In genomic region chr7:27231693-27232331, GRCm38 (mm10) we compare ENCODE assay signal across 8 mouse cellular contexts. TPM values are rescaled to one million over a fixed set of nuclear protein-coding genes. Genes with fewer than 3 reads are reported as not detected.
DNase-seq lines count a peak whose midpoint lies in the region; ATAC-seq and TF ChIP-seq lines count a peak whose summit lies in the region.

No protein-coding gene starts in this region.

- H3K79me2 ChIP-seq in CH12.LX (replicated peaks; ENCODE audit: control insufficient read depth, extremely low read depth, insufficient read depth, poor library complexity, severe bottlenecking) = peaks cover 3% of the 10 kb centered on the region; the same call in 1 of the 2 replicates

- no peak for TF ChIP-seq RAD21 in CH12.LX (IDR thresholded peaks at IDR 0.05; ENCODE audit: low read depth, low read length)

- peaks cover 3 to 13% of the 10 kb centered on the region in 2 experiments for H3K36me3 ChIP-seq in CH12.LX (replicated peaks in 1 of 2; ENCODE audit: control insufficient read depth in 1 of 2, insufficient read depth in 1 of 2, low read length in 1 of 2)
- no peaks in the 10 kb centered on the region for H3K36me3 ChIP-seq in forebrain, postnatal 0 days (ENCODE audit: insufficient read depth)
- no peaks in the 10 kb centered on the region for H3K36me3 ChIP-seq in midbrain, embryonic 12.5 days

- 76% methylated on average over 7 of the region's 7 CpGs for WGBS in forebrain, postnatal 0 days
- WGBS in midbrain, embryonic 12.5 days = 77% methylated on average over 7 of the region's 7 CpGs

- in situ Hi-C loops in CH12.LX (cut with MboI; ENCODE audit: low pct_ligation_motif_present, low pct_unique_long_range_greater_than_20kb, low sequenced_read_pairs) = no loop called here

- TF ChIP-seq CTCF in CH12.LX (conservative IDR thresholded peaks at IDR 0.05 in 1 of 2, IDR thresholded peaks at IDR 0.05 in 1 of 2; ENCODE audit: low read depth in 2 of 2, low read length in 2 of 2) = no peak
- no peak for TF ChIP-seq CTCF in forebrain, postnatal 0 days (IDR thresholded peaks at IDR 0.05; ENCODE audit: low read depth)

- dilution Hi-C loops in CH12.LX (cut with MboI; ENCODE audit: extremely low pct_ligation_motif_present, extremely low pct_unique_long_range_greater_than_20kb, low sequenced_read_pairs) = no loop called here

- H3K27ac ChIP-seq in CH12.LX (ENCODE audit: insufficient read depth, low read depth) = no peak overlapping the region
- H3K27ac ChIP-seq in forebrain, postnatal 0 days (ENCODE audit: low read depth, low read length) = peak overlapping the region; percentile 64
- H3K27ac ChIP-seq in midbrain, embryonic 12.5 days (replicated peaks) = peak overlapping the region; percentile 85

- no peak for TF ChIP-seq POLR2A in CH12.LX (IDR thresholded peaks at IDR 0.05; ENCODE audit: low read depth, low read length)

- H3K9me3 ChIP-seq in CH12.LX (replicated peaks; ENCODE audit: low read length) = no peaks in the 10 kb centered on the region
- H3K9me3 ChIP-seq in forebrain, postnatal 0 days (ENCODE audit: low read length) = no peaks in the 10 kb centered on the region
- H3K9me3 ChIP-seq in midbrain, embryonic 12.5 days = no peaks in the 10 kb centered on the region

- H3K4me3 ChIP-seq in CH12.LX (replicated peaks in 1 of 3; ENCODE audit: low read depth in 2 of 3, low read length in 2 of 3, poor library complexity in 1 of 3) = no peak overlapping the region
- H3K4me3 ChIP-seq in forebrain, postnatal 0 days (ENCODE audit: low read depth, low read length) = no peak overlapping the region
- no peak overlapping the region for H3K4me3 ChIP-seq in midbrain, embryonic 12.5 days

- peak; percentile 59 for DNase-seq in cerebellum, adult 9-11 months
- DNase-seq in cerebellum, postnatal 4 days (ENCODE audit: low spot score in 2 of 2) = no peak
- DNase-seq in CH12.LX (ENCODE audit: extremely low read depth) = no peak
- DNase-seq in forebrain, postnatal 0 days = peak; percentile 19
- DNase-seq in layer of hippocampus, adult 8-10 months (ENCODE audit: low spot score in 2 of 2) = peak; percentile 74 to 84
- DNase-seq in testis, postnatal 14 days (ENCODE audit: low spot score) = no peak
- DNase-seq in kidney, adult 9 months = no peak

- H3K9ac ChIP-seq in CH12.LX (ENCODE audit: insufficient read depth, low read depth) = no peak overlapping the region
- no peak overlapping the region for H3K9ac ChIP-seq in forebrain, postnatal 0 days
- H3K9ac ChIP-seq in midbrain, embryonic 12.5 days (replicated peaks) = no peak overlapping the region

- H3K4me2 ChIP-seq in CH12.LX (ENCODE audit: insufficient read depth, low read depth, poor library complexity, severe bottlenecking) = no peak overlapping the region
- H3K4me2 ChIP-seq in forebrain, postnatal 0 days (ENCODE audit: low read depth) = no peak overlapping the region
- no peak overlapping the region for H3K4me2 ChIP-seq in midbrain, embryonic 12.5 days (replicated peaks)

- peaks cover 12 to 33% of the 10 kb centered on the region in 2 experiments for H3K4me1 ChIP-seq in CH12.LX (ENCODE audit: control insufficient read depth in 1 of 2, insufficient read depth in 2 of 2)
- peaks cover 16% of the 10 kb centered on the region for H3K4me1 ChIP-seq in forebrain, postnatal 0 days (ENCODE audit: insufficient read depth)
- peaks cover 31% of the 10 kb centered on the region for H3K4me1 ChIP-seq in midbrain, embryonic 12.5 days

- H3K27me3 ChIP-seq in CH12.LX (replicated peaks) = no peaks in the 10 kb centered on the region
- no peaks in the 10 kb centered on the region for H3K27me3 ChIP-seq in forebrain, postnatal 0 days (ENCODE audit: insufficient read depth, low read length)
- H3K27me3 ChIP-seq in midbrain, embryonic 12.5 days = no peaks in the 10 kb centered on the region

- no peak for ATAC-seq in forebrain, postnatal 0 days
- ATAC-seq in midbrain, embryonic 12.5 days (ENCODE audit: low FRiP score, low read depth) = no peak

- TF ChIP-seq EP300 in CH12.LX (IDR thresholded peaks at IDR 0.05; ENCODE audit: low read length) = no peak

TF ChIP-seq in CH12.LX, 34 proteins besides CTCF, POLR2A, EP300 and RAD21:
- TF ChIP-seq BHLHE40 (IDR thresholded peaks at IDR 0.05; ENCODE audit: low read depth, low read length) = no peak
- peak; percentile 6; the same call in 1 of the 2 replicates for TF ChIP-seq JUN (IDR thresholded peaks at IDR 0.05; ENCODE audit: insufficient read depth, low read depth, low read length)
- TF ChIP-seq JUND (conservative IDR thresholded peaks at IDR 0.05; ENCODE audit: low read depth, low read length) = peak; percentile 28; the same call in 1 of the 2 replicates
- TF ChIP-seq IRF4 (IDR thresholded peaks at IDR 0.05; ENCODE audit: low read depth, low read length) = peak; percentile 76

RNA-seq across cellular contexts. Expression of gene Coq8b, which starts 1.0 kb away (rescaled TPM):
- total RNA-seq in CH12.LX (2012; rRNA removed) = 21.7 and 26.5 TPM in 2 replicates
- total RNA-seq in CH12.LX (2014; rRNA removed) = 16.0 and 19.7 TPM in 2 replicates
- polyA plus RNA-seq in CH12.LX (2012; ENCODE audit: insufficient read length, low read depth) = 20.6 and 21.3 TPM in 2 replicates
- total RNA-seq in forebrain, postnatal 0 days (2014; rRNA removed) = 25.0 and 26.3 TPM in 2 replicates
- polyA plus RNA-seq in forebrain, postnatal 0 days (2015; fragmentation: Nextera tagmentation; extraction: Ambion mirVana) = 16.5 and 19.1 TPM in 2 replicates
- 10 to 100 TPM; 38.9 to 48.4 (median 42.6) TPM for total RNA-seq in layer of hippocampus, adult 8-10 months (2022)
- 22.1 and 22.9 TPM in 2 replicates for polyA plus RNA-seq in midbrain, embryonic 12.5 days (2016; fragmentation: Nextera tagmentation; extraction: Ambion mirVana)

RNA-seq across cellular contexts. Expression of gene Itpkc, which starts 3.4 kb away (rescaled TPM):
- total RNA-seq in CH12.LX (2012; rRNA removed) (5.9 and 8.1 TPM in 2 replicates), CH12.LX (2014; rRNA removed) (3.2 and 4.0 TPM in 2 replicates)
- polyA plus RNA-seq in CH12.LX (2012; ENCODE audit: insufficient read length, low read depth) = 4.0 and 4.1 TPM in 2 replicates
- total RNA-seq in forebrain, postnatal 0 days (2014; rRNA removed) = 13.6 and 17.6 TPM in 2 replicates
- polyA plus RNA-seq in forebrain, postnatal 0 days (2015; fragmentation: Nextera tagmentation; extraction: Ambion mirVana) = 4.0 and 4.4 TPM in 2 replicates
- total RNA-seq in layer of hippocampus, adult 8-10 months (2022) = 10 to 100 TPM; 10.6 to 13.5 (median 12.4) TPM
- 8.7 and 10.2 TPM in 2 replicates for polyA plus RNA-seq in midbrain, embryonic 12.5 days (2016; fragmentation: Nextera tagmentation; extraction: Ambion mirVana)

RNA-seq across cellular contexts. Expression of gene Numbl, which starts 26.4 kb away (rescaled TPM):
- total RNA-seq in CH12.LX (2012; rRNA removed) = 1.5 and 2.3 TPM in 2 replicates
- 0.68 and 0.81 TPM in 2 replicates for total RNA-seq in CH12.LX (2014; rRNA removed)
- polyA plus RNA-seq in CH12.LX (2012; ENCODE audit: insufficient read length, low read depth) = 2.7 and 2.9 TPM in 2 replicates
- total RNA-seq in forebrain, postnatal 0 days (2014; rRNA removed) = 81.6 and 86.4 TPM in 2 replicates
- 47.5 and 51.7 TPM in 2 replicates for polyA plus RNA-seq in forebrain, postnatal 0 days (2015; fragmentation: Nextera tagmentation; extraction: Ambion mirVana)
- total RNA-seq in layer of hippocampus, adult 8-10 months (2022) = 100 to 1,000 TPM; 110 to 133 (median 125) TPM
- polyA plus RNA-seq in midbrain, embryonic 12.5 days (2016; fragmentation: Nextera tagmentation; extraction: Ambion mirVana) = 59.8 and 61.2 TPM in 2 replicates

RNA-seq across cellular contexts. Expression of gene Snrpa, which starts 35.7 kb away (rescaled TPM):
- total RNA-seq in CH12.LX (2012; rRNA removed) (123 and 130 TPM in 2 replicates), CH12.LX (2014; rRNA removed) (67.1 and 74.4 TPM in 2 replicates)
- polyA plus RNA-seq in CH12.LX (2012; ENCODE audit: insufficient read length, low read depth) = 196 and 233 TPM in 2 replicates
- total RNA-seq in forebrain, postnatal 0 days (2014; rRNA removed) = 124 and 146 TPM in 2 replicates
- polyA plus RNA-seq in forebrain, postnatal 0 days (2015; fragmentation: Nextera tagmentation; extraction: Ambion mirVana) = 165 and 169 TPM in 2 replicates
- total RNA-seq in layer of hippocampus, adult 8-10 months (2022) = 100 to 1,000 TPM in 1 of 4 experiments, 10 to 100 TPM in 3; 82.0 to 108 (median 85.0) TPM
- 277 and 286 TPM in 2 replicates for polyA plus RNA-seq in midbrain, embryonic 12.5 days (2016; fragmentation: Nextera tagmentation; extraction: Ambion mirVana)

RNA-seq across cellular contexts. Expression of gene BC024978, which starts 36.2 kb away (rescaled TPM):
- total RNA-seq in CH12.LX (2012; rRNA removed) (1.6 and 1.9 TPM in 2 replicates), CH12.LX (2014; rRNA removed) (0.90 and 1.7 TPM in 2 replicates)
- 5.7 and 9.4 TPM in 2 replicates for polyA plus RNA-seq in CH12.LX (2012; ENCODE audit: insufficient read length, low read depth)
- total RNA-seq in forebrain, postnatal 0 days (2014; rRNA removed) = 5.7 and 5.8 TPM in 2 replicates
- polyA plus RNA-seq in forebrain, postnatal 0 days (2015; fragmentation: Nextera tagmentation; extraction: Ambion mirVana) = 2.0 TPM in 2 replicates
- total RNA-seq in layer of hippocampus, adult 8-10 months (2022) = 10 to 100 TPM; 20.9 to 27.3 (median 25.7) TPM
- 3.9 and 4.5 TPM in 2 replicates for polyA plus RNA-seq in midbrain, embryonic 12.5 days (2016; fragmentation: Nextera tagmentation; extraction: Ambion mirVana)

Comparison
In these comparisons a context has a peak if more than half of its experiments do, and no peak if none do; other contexts are left out.
1. DNase-seq: peak in cerebellum, adult 9-11 months (single experiment), forebrain, postnatal 0 days (single experiment) and layer of hippocampus, adult 8-10 months (2 of 2); none in cerebellum, postnatal 4 days (0 of 2), CH12.LX (single experiment), testis, postnatal 14 days (single experiment) and kidney, adult 9 months (single experiment).
2. RNA of gene Numbl, which starts 26.4 kb away (total RNA-seq): 110 to 133 TPM in layer of hippocampus, adult 8-10 months and 81.6 to 86.4 TPM in forebrain, postnatal 0 days; 0.68 to 2.3 TPM in CH12.LX; every median in the first group is over 10 times any median in the second.